Mouse (Mus musculus): ENCODE data around the gene C8g.

Gene C8g

DNA sequence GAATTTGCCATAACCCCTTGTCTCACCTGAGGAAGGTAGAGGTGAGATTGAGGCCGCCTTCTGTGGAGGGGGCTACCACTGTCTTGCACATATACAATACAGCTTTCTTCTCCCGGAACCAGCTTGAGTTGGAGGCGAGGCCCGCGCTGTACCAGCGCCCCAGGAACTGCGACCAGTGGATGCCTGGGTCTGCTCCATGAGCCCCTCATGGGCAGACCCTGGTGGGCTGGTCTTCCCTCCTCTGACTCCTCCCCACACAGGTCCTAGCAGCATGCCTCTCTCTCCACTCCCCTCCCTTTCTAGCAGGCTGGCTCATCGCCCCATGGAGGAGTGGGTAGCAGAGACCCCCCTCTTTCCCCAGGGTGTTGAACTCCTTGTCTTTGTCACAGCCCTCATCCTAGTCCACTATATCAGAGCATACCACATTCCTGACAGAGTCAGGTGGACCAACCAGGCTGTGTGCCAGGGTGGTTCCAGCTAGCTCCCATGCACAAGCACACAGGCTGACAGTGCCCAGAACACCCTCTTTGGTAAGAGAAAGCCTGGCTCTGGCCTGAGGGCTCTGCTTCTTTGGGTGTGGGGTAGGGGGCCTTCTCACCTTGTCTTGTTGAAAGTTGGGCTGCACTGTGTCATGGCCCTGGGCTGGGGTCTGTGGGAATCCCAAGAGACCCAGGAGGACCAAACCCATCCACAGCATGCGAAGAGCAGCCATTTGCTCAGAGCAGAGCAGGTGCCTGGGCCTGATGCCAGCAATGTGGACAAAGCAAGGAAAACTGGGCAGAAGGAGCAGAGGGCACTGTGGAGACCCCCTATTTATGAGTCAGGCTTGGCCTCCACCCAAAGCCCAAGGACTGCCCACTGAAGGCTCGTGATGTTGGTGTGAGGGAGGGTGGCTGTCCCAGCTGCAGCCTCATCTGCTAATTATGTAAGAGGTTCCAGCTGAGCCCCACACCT, 32.3 kb downstream of the C8g start:
- peak; percentile 92 for DNase-seq (ENCODE audit: low read depth, low spot score)

DNA sequence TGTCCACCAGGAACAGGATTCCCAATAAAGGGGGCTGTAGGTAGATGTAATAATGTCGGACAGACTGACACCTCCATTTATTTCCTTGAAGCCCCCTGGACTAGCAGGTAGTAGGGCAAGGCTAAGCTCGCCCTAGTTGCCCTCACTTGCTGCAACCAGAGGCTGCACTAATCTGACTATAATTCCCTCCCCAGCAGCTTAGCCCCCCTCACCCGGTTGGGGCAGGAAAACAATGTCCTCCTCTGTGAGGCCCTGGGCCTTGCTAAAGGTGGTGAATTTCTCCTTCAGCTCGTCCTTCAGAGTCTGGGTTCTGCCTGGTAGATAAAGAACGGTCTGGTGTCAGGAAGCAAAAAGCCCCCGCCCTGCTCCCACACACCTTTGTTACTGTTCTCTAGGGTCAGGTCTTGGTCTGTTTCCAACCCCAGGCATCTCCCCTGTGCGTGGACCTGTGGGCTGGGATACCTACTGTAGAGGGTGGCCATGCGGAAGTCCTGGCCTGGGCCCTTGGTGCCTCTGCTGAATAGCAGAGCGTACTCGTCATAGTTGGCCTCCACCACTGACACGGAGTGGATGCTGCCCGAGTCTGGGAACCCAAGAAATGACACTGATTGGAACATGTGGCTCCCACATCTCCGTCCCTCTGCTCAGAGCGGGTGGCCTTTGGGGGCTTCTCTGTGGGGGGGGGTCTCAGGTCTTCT, 33.8 kb downstream of the C8g start:
- no peak for DNase-seq (ENCODE audit: low read depth, low spot score)

DNA sequence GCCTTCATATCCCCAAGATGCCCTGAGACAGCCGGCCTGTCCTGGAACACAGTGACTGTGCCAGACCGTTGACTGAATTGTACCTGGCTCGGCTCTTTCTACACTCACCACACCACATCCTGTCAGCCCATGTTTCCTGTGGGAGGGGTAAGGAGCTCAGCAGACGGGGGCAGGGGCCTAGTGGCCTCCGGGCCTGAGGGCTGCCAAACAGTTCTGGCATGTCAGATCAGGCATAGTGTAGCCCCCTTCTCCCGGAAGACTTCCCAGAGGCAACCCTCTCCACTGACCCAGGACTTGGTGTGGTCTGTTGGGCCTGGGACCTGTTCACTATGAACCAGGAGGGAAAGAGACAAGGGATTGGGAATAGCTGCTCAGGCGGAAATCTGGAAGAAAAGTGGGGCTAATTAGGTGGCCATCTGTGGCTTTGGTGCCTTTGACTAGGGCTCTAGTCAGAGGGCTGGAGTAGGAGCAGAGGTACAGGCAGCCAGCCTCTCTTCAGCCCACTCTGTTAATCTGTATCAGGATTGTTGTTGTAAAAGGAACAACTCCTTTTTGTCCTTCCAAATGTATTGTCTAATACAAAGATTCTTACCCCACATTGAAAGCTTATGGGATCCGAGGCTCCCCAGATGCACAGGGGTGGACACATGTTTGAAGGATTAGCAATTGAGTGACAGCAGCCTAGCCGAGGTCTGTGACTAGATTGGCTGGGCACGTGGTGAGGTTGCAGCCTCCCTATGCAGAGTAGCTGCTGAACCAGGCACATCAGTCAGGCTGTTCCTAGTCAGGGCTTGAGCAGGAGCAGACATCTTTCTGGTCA, 35.5 kb downstream of the C8g start:
- DNase-seq (ENCODE audit: low read depth, low spot score), result peak; percentile 80

DNA sequence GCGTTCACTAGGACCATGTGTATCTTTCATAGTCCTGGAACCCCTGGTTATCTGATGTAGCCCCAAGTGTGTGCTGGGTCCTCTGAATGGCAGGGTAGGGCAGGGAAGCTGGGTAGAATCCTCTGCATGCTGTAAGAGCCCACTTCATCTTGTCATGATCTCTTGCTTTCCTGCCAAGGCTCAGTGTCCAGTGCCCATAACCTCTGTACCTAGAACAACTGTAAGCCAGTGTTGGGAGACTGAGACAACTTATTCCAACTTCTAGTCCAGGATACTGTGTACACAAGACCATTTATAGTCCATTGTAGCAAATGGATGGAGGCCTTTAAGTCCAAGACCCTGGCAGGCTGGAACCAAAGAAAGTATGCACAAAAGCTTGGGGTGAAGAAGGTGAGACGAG, 36.3 kb downstream of the C8g start:
- no peak for DNase-seq (ENCODE audit: low read depth, low spot score)

DNA sequence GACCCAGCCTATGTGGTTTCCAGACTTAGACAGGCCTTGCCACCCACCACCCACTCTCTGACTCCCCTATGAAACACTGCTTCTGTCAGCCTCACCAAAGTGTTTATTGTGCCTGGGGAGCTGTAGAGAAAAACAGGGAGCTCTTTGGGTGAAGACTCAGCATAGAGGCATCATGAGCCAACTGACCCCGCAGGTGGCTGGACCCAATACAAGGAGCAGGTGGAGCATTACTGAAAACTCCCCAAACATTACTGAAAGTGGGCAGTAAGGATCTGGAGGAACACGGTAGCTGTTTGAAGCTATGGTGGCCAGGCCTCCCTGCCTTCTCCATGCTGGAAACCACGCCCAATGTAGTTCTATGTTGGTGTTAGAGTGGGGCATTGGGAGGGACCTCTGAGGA, 37.9 kb downstream of the C8g start:
- peak; percentile 64 for DNase-seq (ENCODE audit: low read depth, low spot score)

DNA sequence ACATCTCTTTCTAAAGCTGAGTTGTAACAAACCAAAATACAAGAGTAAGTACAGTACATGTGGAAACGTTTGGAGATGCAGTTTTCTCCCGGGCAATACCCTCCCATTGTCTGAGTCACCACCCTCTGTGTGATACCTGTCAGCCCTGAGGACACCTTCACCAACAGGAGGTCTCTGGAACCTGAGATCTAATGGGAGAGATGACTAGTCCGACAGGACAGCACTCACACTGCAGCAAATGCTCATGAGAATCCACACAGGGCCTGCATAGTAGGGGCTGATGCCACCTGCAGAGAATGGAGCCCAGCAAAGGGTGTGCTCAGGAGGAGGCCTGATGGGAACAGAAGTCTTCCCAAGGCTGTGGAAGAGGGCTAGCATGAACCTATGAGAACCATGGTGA, 40.1 kb downstream of the C8g start:
- DNase-seq (ENCODE audit: low read depth, low spot score), result no peak

DNA sequence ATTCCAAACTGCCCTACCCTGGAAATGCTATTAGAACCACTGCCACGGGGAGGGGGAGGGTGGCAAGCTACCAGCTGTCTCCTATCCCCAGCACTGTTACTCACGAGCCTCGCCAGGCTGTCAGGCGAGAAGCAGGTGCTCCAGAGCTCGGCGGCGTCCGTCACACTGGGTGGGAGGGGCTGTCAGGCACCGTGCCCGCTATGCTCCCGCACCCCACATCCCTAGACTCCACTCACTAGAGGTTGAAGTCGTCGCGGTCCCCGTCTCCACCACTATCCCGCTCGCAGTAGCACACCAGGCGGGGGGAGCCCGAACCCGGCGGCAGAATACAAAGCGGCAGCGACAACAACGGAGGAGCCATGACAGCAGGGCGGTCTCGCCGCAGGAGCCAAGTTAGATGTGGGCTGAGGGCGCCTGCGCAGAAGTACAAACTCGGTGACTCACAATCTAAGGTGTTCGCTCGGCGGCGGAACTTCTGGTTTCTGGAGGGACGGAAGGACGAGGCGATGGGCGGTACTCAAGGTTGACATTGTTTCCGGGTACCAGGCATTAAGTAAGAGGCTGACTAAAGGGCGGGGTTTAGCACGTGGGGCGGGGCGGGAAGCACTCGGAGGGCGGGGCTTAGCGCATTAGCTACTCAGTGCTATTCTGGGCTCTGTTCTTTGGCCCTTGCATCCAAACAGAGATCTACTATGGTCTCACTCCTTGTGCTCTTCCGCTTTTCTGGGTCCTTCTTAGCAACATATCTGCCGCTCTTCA, 40.8 kb downstream of the C8g start, which contains the start of gene Paxx:
Gene Paxx, minus strand, starts transcription at position 544 of the 759 bp plus-strand sequence.
- peak; percentile 99 for DNase-seq (ENCODE audit: low read depth, low spot score)

DNA sequence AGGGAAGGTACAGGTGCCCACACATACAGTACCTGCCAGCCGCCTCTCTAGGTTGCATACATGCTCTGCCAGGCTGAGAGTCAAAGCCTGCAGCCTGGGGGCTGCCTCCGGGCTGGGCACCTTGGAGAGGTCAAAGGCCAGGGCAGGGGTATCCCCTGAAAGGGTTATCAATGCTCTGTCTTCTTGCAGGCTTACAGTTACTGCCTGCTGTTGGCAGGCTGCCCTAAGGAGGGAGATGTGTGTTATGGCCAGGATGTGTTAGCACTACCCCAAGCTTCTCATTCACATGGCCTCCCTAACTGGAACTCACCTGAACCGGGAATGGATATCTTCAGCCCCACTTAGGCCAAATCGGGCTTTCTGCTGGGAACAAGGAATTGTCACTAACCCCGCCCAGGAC, 41.4 kb downstream of the C8g start:
- DNase-seq (ENCODE audit: low read depth, low spot score), result no peak

DNA sequence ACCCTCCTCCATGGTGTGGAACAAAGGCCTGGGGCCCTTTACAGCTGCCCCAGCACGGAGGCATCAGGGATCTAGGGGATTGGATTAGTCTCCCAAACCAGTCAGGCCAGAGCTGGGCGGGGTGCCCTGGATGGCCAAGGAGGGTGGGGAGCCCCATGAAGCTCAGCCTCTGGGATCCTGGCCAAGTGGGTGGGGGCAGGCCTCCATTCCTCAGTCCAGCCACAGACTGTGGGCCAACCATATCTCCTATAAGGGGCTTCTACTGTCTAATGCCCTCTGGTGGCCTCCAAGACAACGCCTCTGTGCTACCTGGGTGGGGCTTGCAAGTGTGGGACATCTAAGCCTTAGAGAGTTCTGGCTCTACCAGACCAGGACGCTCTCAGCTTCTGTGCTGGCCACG, 42.6 kb downstream of the C8g start:
- peak; percentile 66 for DNase-seq (ENCODE audit: low read depth, low spot score)

DNA sequence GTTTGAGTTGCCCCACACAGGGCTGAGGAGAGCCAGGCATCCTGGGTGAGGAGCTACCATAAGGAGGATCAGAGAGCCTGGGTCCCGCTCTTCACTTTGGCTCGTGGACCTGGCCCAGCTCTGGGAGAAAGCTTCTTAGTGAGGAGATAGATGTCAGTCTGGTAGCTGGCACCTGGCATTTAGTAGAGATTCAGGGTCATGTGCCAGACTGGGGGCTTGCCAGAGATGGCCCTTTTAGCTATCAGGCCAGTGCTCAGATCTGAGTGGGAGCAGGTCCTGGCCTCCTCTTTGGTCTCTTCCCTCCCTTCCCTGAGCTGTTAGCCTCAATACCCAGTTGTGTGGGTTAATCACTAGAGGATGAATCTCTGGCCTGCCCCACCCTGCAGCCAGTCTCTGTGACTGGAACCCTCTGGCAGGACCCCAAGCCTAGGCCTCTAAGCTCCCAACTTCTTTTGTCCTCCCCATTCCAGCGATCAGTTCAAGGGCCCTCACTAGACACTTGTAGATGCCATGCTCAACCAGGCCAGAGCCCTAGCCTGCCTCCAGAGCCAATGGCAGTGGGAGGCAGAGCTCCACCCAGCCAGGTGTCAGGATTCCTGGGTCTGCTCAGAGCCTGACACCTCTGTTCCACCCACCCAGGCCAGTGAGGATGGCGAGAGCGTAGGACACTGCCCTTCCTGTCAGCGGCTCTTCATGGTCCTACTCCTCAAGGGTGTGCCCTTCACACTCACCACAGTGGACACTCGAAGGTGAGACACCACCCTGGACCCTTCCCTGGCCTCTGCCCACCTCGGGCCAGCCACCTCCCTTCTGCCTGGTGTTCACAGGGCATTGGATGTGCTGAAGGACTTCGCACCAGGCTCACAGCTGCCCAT, 44.3 kb downstream of the C8g start:
- peak; percentile 63 for DNase-seq (ENCODE audit: low read depth, low spot score)

DNA sequence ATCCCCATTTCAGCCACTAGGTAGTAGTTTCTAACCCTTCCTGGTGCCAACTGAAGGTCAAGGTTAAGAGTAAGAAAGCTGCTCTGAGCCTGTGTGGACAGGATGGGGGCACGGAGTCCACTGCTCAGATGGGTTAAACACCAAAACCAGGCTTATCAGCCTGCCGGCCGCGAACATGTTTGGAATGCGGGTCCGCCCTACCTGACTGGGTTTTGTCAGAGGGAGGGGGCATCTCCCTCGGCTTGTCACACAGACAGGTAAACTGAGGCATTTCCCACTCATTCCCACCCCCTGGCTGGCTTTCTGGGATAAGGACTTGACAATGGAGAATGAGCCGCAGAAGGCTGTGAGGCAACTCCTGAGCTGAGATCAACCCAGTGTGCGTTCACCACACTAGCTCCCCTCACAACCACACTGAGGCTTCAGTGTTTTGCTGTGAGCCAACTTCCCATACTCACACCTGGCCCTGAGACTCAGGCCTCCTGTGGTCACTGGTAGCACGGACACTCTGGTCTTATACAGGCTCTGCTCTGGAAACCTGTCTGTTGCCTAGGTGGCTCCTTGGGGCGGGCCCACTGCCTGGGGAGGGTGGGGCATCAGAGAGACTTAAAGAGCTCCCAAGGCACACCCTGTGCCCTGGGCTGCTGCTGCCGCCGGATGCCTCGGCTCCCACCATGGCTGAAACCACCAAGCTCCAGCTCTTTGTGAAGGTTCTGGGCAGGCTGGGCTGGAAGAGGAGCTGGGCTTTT, 45.1 kb downstream of the C8g start, which contains the start of gene Clic3:
Gene Clic3, plus strand, starts transcription at position 634 of the 749 bp plus-strand sequence.
- DNase-seq (ENCODE audit: low read depth, low spot score), result no peak

DNA sequence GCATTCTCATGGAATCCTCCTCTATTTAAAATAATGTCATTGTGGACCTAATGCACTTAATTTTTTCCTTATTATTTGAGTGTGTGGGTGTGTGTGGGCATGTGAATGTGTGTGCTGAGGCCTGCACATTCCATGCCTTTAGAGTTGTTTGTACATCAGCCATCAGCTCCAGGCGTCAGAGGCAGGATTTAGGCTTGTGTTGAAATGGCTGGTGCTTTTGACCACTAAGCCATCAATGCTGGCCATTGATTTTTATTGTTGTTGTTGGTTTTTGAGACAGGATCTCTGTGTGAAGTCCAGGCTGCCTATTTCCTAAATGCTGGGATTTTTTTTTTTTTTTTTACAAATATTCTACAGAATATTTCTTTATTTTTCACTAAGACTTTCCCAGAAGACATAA, 48.6 kb downstream of the C8g start:
- no peak for DNase-seq (ENCODE audit: low read depth, low spot score)

DNA sequence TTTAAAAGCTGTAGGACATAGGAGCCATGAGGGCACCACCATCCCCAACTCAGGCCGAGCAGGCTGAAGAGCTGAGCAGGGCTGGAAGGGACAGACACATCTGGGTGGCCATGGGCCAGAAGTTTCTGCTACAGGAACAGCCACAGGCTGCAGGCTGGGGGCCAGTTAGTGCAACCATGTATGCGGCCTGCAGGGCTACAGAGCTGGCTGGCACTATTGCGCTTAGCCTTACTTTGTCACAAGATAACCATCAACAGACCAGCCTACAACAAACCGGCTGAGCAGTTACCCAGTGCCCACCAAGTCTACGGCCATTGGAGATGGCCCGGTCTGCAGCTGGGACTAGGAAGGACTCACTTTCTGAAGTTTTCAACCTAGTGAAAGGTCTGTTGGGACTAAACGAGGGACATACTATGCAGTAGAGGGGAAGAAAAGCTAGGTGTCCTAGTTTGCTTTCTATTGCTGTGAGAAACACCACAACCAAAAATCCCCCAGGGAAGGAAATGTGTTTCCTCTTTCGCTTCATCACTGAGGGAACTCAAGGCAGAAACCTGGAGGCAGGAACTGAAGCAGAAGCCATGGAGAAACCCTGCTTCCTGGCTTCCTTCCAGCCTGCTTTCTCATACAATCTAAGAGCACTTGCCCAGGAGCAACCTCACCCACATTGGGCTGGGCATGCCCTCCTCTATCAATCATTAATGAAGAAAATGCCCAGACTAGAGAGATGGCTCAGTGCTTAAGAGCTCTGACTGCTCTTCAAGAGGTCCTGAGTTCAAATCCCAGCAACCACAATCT, 50.5 kb downstream of the C8g start:
- no peak for DNase-seq (ENCODE audit: low read depth, low spot score)
